Mouse (Mus musculus): ENCODE results near the gene Zfp984. TPM values are rescaled to one million over a fixed set of nuclear protein-coding genes. Genes with fewer than 3 reads are reported as not detected.
A peak's percentile ranks its signal among the peaks of the same experiment; 100 is the strongest.
"Not testable (repeated sequence)": the region's sequence is repeated elsewhere in the genome, so short reads cannot be mapped to it uniquely, and the experiment has no call there.

The Zfp984 gene
- polyA plus RNA-seq, 1 experiment from 2014 or later, result 8.6 TPM

GRCm38 (mm10) chr4:147809966-147810304 is 347 bp upstream of the Zfp984 start:
- not testable (repeated sequence) for H3K4me1 ChIP-seq; ATAC-seq (ENCODE audit: insufficient read depth, low FRiP score, low read depth); H3K9ac ChIP-seq; H3K36me3 ChIP-seq; H3K27me3 ChIP-seq (replicated peaks); H3K9me3 ChIP-seq
- Histone ChIP-seq H3K27ac (peak overlapping the region; percentile 64; the same call in 1 of the 2 replicates), H3K4me3 (replicated peaks) (peak overlapping the region; percentile 55), H3K4me2 (peak overlapping the region; percentile 69)
- 42% methylated on average over 2 of the region's 2 CpGs for WGBS

DNA sequence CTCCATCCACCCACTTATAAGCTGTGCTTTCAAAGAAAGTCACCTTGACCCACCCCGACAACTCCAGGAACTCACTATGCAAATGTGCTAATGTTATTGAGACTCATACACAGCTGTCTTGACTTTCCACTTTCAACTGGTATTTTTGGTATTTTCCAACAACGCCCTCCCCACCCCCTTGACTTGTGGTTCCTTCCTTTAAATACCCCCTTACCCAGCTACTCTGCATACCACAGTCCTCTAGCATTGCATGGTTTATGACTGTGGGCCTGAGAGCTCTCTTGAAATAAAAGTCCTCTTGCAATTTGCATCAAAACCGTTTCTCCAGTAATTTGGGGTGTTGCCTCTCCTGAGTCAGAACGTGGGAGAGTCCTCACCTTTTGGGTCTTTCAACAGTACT is 1.1 kb downstream of the Zfp984 start:
- not testable (repeated sequence) for H3K36me3 ChIP-seq; H3K27ac ChIP-seq; H3K4me1 ChIP-seq; H3K27me3 ChIP-seq (replicated peaks); H3K9me3 ChIP-seq; H3K9ac ChIP-seq
- H3K4me3 ChIP-seq (replicated peaks), result peak overlapping the region; percentile 55; the same call in 1 of the 2 replicates
- ATAC-seq (ENCODE audit: insufficient read depth, low FRiP score, low read depth), result 0 out of 2 replicates have a peak, but pooled peaks have one; percentile 50
- peak overlapping the region; percentile 69 for H3K4me2 ChIP-seq
- 73% methylated on average over 4 of the region's 4 CpGs for WGBS

- not testable (repeated sequence) for H3K4me3 ChIP-seq (replicated peaks); H3K9me3 ChIP-seq; H3K4me2 ChIP-seq; H3K27me3 ChIP-seq (replicated peaks); H3K4me1 ChIP-seq; H3K27ac ChIP-seq; H3K9ac ChIP-seq; H3K36me3 ChIP-seq; ATAC-seq (ENCODE audit: insufficient read depth, low FRiP score, low read depth)
- 91% methylated on average over 1 of the region's 1 CpGs for WGBS
Measured at GRCm38 (mm10) chr4:147795308-147795707, 14.3 kb downstream of the Zfp984 start.

DNA sequence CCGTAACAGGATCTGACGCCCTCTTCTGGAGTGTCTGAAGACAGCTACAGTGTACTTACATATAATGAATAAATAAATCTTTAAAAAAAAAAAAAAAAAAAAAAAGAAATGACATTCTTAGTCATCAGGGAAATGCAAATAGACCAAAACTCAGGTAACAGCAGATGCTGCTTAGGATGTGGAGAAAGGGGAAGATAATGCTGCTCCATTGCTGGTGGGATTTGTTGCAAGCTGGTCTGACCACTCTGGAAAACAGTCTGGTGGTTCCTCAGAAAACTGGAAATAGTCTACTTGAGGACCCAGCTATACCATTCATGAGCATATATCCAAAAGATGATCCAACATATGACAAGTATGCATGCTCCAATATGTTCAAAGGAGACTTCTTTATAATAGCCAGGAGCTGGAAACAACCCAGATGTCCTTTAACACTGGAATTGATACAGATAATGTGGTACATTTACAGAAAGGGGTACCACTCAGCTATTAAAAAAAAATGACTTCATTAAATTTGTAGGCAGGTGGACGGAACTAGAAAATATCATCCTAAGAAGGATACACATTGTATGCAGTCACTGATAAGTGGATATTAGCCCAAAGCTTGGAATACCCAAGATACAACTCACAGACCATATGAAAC is 15.4 kb downstream of the Zfp984 start:
- not testable (repeated sequence) for H3K4me1 ChIP-seq; H3K36me3 ChIP-seq; H3K4me3 ChIP-seq (replicated peaks); H3K27me3 ChIP-seq (replicated peaks); H3K9ac ChIP-seq; H3K27ac ChIP-seq; ATAC-seq (ENCODE audit: insufficient read depth, low FRiP score, low read depth); H3K4me2 ChIP-seq; H3K9me3 ChIP-seq
- 79% methylated on average over 3 of the region's 3 CpGs for WGBS

DNA sequence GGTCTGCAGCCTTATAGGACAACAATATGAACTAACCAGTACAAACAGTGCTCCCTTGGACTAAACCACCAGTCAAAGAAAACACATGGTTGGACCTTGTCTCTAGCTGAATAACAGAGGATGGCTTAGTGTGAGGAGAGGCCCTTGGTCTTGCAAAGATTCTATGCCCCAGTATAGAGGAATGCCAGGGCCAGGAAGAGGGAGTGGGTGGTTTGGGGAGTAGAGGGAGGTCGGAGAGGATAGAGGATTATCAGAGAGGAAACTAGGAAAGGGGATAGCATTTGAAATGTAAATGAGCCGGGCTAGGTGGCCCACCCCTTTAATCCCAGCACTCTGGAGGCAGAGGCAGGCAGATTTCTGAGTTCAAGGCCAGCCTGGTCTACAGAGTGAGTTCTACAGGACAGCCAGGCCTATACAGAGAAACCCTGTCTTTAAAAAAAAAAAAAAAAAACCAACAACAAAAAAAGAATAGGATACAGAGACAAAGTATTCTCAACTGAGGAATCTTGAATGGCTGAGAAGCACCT is 16.1 kb downstream of the Zfp984 start:
- not testable (repeated sequence) for H3K4me1 ChIP-seq; H3K27ac ChIP-seq; H3K27me3 ChIP-seq (replicated peaks); H3K9ac ChIP-seq; H3K36me3 ChIP-seq; H3K4me3 ChIP-seq (replicated peaks); H3K4me2 ChIP-seq; H3K9me3 ChIP-seq
- ATAC-seq (ENCODE audit: insufficient read depth, low FRiP score, low read depth), result peak; percentile 43; the same call in 1 of the 2 replicates
- WGBS, result 60% methylated on average over 2 of the region's 2 CpGs

DNA sequence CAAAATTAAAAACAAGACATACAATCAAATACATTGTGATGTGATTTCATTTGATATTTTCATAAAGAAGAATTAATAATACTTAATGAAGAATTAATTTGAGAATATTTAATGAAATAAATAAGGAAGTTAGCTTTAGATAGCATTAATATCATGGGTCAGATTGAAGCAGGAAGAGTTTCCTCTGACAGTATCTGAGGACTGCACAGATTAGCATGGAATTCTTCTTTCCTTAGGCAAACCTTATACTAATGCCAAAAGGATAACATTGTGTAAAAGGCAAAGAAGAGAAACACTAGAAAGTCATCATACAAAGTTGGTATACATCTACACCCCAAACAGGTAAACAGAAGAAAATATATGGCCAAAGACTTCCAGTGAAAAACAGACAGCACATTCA is 17.9 kb downstream of the Zfp984 start:
- H3K4me2 ChIP-seq; H3K9ac ChIP-seq; H3K36me3 ChIP-seq; H3K9me3 ChIP-seq; H3K27ac ChIP-seq; H3K4me3 ChIP-seq (replicated peaks); H3K4me1 ChIP-seq; H3K27me3 ChIP-seq (replicated peaks); ATAC-seq (ENCODE audit: insufficient read depth, low FRiP score, low read depth): not testable (repeated sequence)

- WGBS, result 95% methylated on average over 14 of the region's 15 CpGs
- not testable (repeated sequence) for H3K27ac ChIP-seq
Measured at GRCm38 (mm10) chr4:147746255-147746654, 63.3 kb downstream of the Zfp984 start.

DNA sequence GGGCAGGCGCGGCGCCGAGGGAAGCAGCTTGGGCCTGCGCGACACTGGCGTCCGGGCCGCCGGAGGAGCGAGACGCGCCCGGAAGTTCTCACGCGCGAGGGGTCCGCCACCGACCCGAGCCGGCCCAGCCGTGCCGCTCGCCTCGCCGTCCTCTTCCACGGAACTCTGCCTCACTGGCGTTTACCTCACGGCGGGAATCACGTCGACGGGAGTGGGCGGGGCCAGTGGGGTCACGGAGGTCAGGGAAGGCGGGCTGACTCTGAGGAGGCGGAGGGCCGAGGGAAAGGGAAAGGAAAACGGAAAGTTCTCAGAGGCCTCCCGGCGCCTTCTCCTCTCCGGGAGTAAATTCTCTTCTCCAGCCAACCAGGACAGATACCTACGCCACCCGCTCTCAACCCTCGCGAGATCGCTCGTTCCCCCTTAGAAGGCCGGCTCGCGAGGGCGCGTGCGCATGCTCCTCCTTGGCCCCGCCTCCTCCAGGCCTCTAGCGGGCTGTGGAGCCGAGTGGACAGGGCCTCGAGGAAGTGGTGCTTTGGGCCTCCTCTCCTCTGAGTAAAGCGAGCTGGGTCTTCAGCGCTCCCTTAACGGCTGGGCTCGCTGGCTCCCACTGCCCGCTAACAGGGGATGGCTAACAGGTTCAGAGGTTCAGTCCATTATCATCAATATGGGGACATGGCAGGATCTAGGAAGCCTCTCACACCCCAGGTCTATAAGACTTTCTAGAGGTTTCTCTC is 70.8 kb downstream of the Zfp984 start:
- Histone ChIP-seq H3K4me3 (replicated peaks) (peak overlapping the region; percentile 40), H3K4me2 (peak overlapping the region; percentile 53)
- not testable (repeated sequence) for H3K9me3 ChIP-seq; H3K4me1 ChIP-seq; H3K27me3 ChIP-seq (replicated peaks); H3K9ac ChIP-seq; H3K27ac ChIP-seq; H3K36me3 ChIP-seq
- WGBS, result 30% methylated on average over 63 of the region's 63 CpGs
- peak; percentile 43; the same call in 1 of the 2 replicates for ATAC-seq (ENCODE audit: insufficient read depth, low FRiP score, low read depth)

More at GRCm38 (mm10) chr4:147746255-147746654, 63.3 kb downstream of the Zfp984 start:
- H3K9ac ChIP-seq; ATAC-seq (ENCODE audit: insufficient read depth, low FRiP score, low read depth); H3K36me3 ChIP-seq; H3K4me2 ChIP-seq; H3K4me1 ChIP-seq; H3K4me3 ChIP-seq (replicated peaks); H3K27me3 ChIP-seq (replicated peaks); H3K9me3 ChIP-seq: not testable (repeated sequence)

Other genes with a start within 250 kb of the Zfp984 start
- 2.4 and 2.6 TPM in 2 replicates for gene Zfp979, start 167.3 kb downstream of the Zfp984 start, polyA plus RNA-seq (2015; fragmentation: Nextera tagmentation; extraction: Ambion mirVana)
- not detected in 2 replicates for gene Zfp534, start 107.2 kb downstream of the Zfp984 start, polyA plus RNA-seq (2015; fragmentation: Nextera tagmentation; extraction: Ambion mirVana)
- 4.4 and 5.7 TPM in 2 replicates for gene Zfp933, start 38.6 kb upstream of the Zfp984 start, polyA plus RNA-seq (2015; fragmentation: Nextera tagmentation; extraction: Ambion mirVana)
- 34.6 and 37.6 TPM in 2 replicates for gene Miip, start 59.0 kb upstream of the Zfp984 start, polyA plus RNA-seq (2015; fragmentation: Nextera tagmentation; extraction: Ambion mirVana)
- gene Fv1, start 59.2 kb upstream of the Zfp984 start, polyA plus RNA-seq (2015; fragmentation: Nextera tagmentation; extraction: Ambion mirVana), result 8.8 and 9.8 TPM in 2 replicates
- 32.1 and 37.8 TPM in 2 replicates for gene Mfn2, start 94.9 kb upstream of the Zfp984 start, polyA plus RNA-seq (2015; fragmentation: Nextera tagmentation; extraction: Ambion mirVana)
- 43.7 and 47.9 TPM in 2 replicates for gene Plod1, start 127.0 kb upstream of the Zfp984 start, polyA plus RNA-seq (2015; fragmentation: Nextera tagmentation; extraction: Ambion mirVana)
- 17.4 and 17.7 TPM in 2 replicates for gene 2510039O18Rik, start 131.1 kb upstream of the Zfp984 start, polyA plus RNA-seq (2015; fragmentation: Nextera tagmentation; extraction: Ambion mirVana)
- 0.23 TPM in 1 of 2 replicates, not detected in the other for gene Nppb, start 176.0 kb upstream of the Zfp984 start, polyA plus RNA-seq (2015; fragmentation: Nextera tagmentation; extraction: Ambion mirVana)
- 2.4 and 2.6 TPM in 2 replicates for gene Nppa, start 190.9 kb upstream of the Zfp984 start, polyA plus RNA-seq (2015; fragmentation: Nextera tagmentation; extraction: Ambion mirVana)
- gene Clcn6, start 229.0 kb upstream of the Zfp984 start, polyA plus RNA-seq (2015; fragmentation: Nextera tagmentation; extraction: Ambion mirVana), result 5.1 and 6.1 TPM in 2 replicates
- 16.7 and 20.9 TPM in 2 replicates for gene Mthfr, start 229.3 kb upstream of the Zfp984 start, polyA plus RNA-seq (2015; fragmentation: Nextera tagmentation; extraction: Ambion mirVana)

Data from stomach, embryonic 15.5 days (tissue).